Mouse (Mus musculus) limb, embryonic 14.5 days (tissue): ENCODE results near the gene Ttf1. TPM values are rescaled to one million over a fixed set of nuclear protein-coding genes. Genes with fewer than 3 reads are reported as not detected.
"Not testable (repeated sequence)": the region's sequence is repeated elsewhere in the genome, so short reads cannot be mapped to it uniquely, and the experiment has no call there.

Source experiments
- ATAC-seq: fragments of 200-750 bp; cut with Nextera tagmentation; 2 replicates; pipeline ENCODE4 v1.8.0; 2017; ENCODE audit warnings: low read depth, moderate number of reproducible peaks, moderate TSS enrichment; ENCODE audit not compliant: low FRiP score
- DNase-seq: peaks from one replicate; pipeline ENCODE4 v3.0.0-alpha.2; 2015; ENCODE audit warnings: low spot score
- H3K27ac ChIP-seq: fragments of 300-500 bp; sonication (generic); replicated peaks from 2 replicates; pipeline ENCODE4 v1.5.1; 2014; ENCODE audit warnings: low read depth, mild to moderate bottlenecking, low read length, moderate library complexity, mixed read lengths
- H3K27me3 ChIP-seq: fragments of 300-500 bp; sonication (generic); 2 replicates; pipeline ENCODE4 v1.6.1; 2014; ENCODE audit warnings: low read length, mixed read lengths; ENCODE audit not compliant: control insufficient read depth, insufficient read depth
- H3K36me3 ChIP-seq: fragments of 300-500 bp; sonication (generic); 2 replicates; pipeline ENCODE4 v1.6.1; 2014; ENCODE audit warnings: mild to moderate bottlenecking, low read length, moderate library complexity, mixed read lengths; ENCODE audit not compliant: control insufficient read depth, insufficient read depth
- H3K4me1 ChIP-seq: fragments of 300-500 bp; sonication (generic); 2 replicates; pipeline ENCODE4 v1.6.1; 2014; ENCODE audit warnings: antibody characterized with exemption, low read length, mixed read lengths; ENCODE audit not compliant: control insufficient read depth, insufficient read depth
- H3K4me2 ChIP-seq: fragments of 300-500 bp; sonication (generic); replicated peaks from 2 replicates; pipeline ENCODE4 v1.6.1; 2014; ENCODE audit warnings: low read depth, mild to moderate bottlenecking, low read length, moderate library complexity; ENCODE audit not compliant: severe bottlenecking
- H3K4me3 ChIP-seq: fragments of 300-500 bp; sonication (generic); replicated peaks from 2 replicates; pipeline ENCODE4 v1.5.1; 2014; ENCODE audit warnings: low read length
- H3K9ac ChIP-seq: fragments of 300-500 bp; sonication (generic); 2 replicates; pipeline ENCODE4 v1.6.1; 2014; ENCODE audit warnings: mild to moderate bottlenecking, low read depth, low read length, moderate library complexity; ENCODE audit not compliant: severe bottlenecking
- H3K9me3 ChIP-seq: fragments of 300-500 bp; sonication (generic); 2 replicates; pipeline ENCODE4 v1.6.1; 2016; ENCODE audit warnings: low read length; ENCODE audit not compliant: control insufficient read depth
- POLR2A ChIP-seq: fragments of 200-500 bp; IDR thresholded peaks from 2 replicates; pipeline ENCODE4 v1.8.0; 2012; ENCODE audit warnings: inconsistent platforms, mild to moderate bottlenecking, moderate library complexity, borderline replicate concordance; ENCODE audit not compliant: insufficient read depth, insufficient read length; ENCODE audit errors: extremely low read depth
- WGBS: fragments of 180-500 bp; shearing (Covaris S2); extraction: QIAGEN DNeasy Blood & Tissue Kit; methylation state at CpG from one replicate; pipeline ENCODE4 v1.1.7; 2014; 5-methylcytosine and 5-hydroxymethylcytosine counted together
- polyA plus RNA-seq, 2 experiments: library from polyadenylated mRNA; depleted of rRNA in 1 of 2; stranded (reverse) in 1 of 2; unstranded in 1 of 2; fragments of >200 nt; fragmentation: Nextera tagmentation in 1 of 2; extraction: Ambion mirVana in 1 of 2; gene quantifications; 2 replicates each; pipeline versions ENCODE4 v1.2.1 to v1.2.3; 2012 to 2014

Ttf1 gene
- polyA plus RNA-seq, 2 experiments: 8.2 to 13.4 TPM

- H3K4me2 ChIP-seq: no peak overlapping the region
- ATAC-seq: no peak
- no peaks in the 10 kb centered on the region for H3K4me1 ChIP-seq
- TF ChIP-seq POLR2A: no peak
- no peak overlapping the region for H3K4me3 ChIP-seq
- no peaks in the 10 kb centered on the region for H3K36me3 ChIP-seq
- no peaks in the 10 kb centered on the region for H3K27me3 ChIP-seq
- H3K9ac ChIP-seq: no peak overlapping the region
- H3K27ac ChIP-seq: no peak overlapping the region
- WGBS: 80% methylated on average over 3 of the region's 3 CpGs
- no peak for DNase-seq
- H3K9me3 ChIP-seq: no peaks in the 10 kb centered on the region
Measured at GRCm38 (mm10) chr2:29097465-29097864, 37.4 kb downstream of the Ttf1 start.

GRCm38 (mm10) chr2:29097955-29098354, 37.9 kb downstream of the Ttf1 start:
- H3K4me1 ChIP-seq, DNase-seq: not testable (repeated sequence)

GRCm38 (mm10) chr2:29098786-29099185, 38.7 kb downstream of the Ttf1 start:
- Histone ChIP-seq H3K27me3 (no peaks in the 10 kb centered on the region), H3K9me3 (no peaks in the 10 kb centered on the region), H3K27ac (no peak overlapping the region), H3K36me3 (no peaks in the 10 kb centered on the region), H3K4me3 (no peak overlapping the region), H3K4me1 (no peaks in the 10 kb centered on the region), H3K9ac (no peak overlapping the region), H3K4me2 (no peak overlapping the region)
- 40% methylated on average over 8 of the region's 8 CpGs for WGBS
- DNase-seq (no peak), ATAC-seq (no peak)
- no peak for TF ChIP-seq POLR2A

More at GRCm38 (mm10) chr2:29097955-29098354, 37.9 kb downstream of the Ttf1 start:
- H3K4me2 ChIP-seq, H3K9me3 ChIP-seq, H3K36me3 ChIP-seq, H3K27ac ChIP-seq, H3K27me3 ChIP-seq, H3K4me3 ChIP-seq, H3K9ac ChIP-seq, ATAC-seq: not testable (repeated sequence)
- 97% methylated on average over 5 of the region's 5 CpGs for WGBS

- no peaks in the 10 kb centered on the region for H3K36me3 ChIP-seq
- no peaks in the 10 kb centered on the region for H3K4me1 ChIP-seq
- H3K27ac ChIP-seq: no peak overlapping the region
- DNase-seq (no peak), ATAC-seq (no peak)
- 89% methylated on average over 14 of the region's 14 CpGs for WGBS
- H3K4me2 ChIP-seq: no peak overlapping the region
- no peak for TF ChIP-seq POLR2A
- no peak overlapping the region for H3K4me3 ChIP-seq
- no peaks in the 10 kb centered on the region for H3K27me3 ChIP-seq
- H3K9me3 ChIP-seq: no peaks in the 10 kb centered on the region
- no peak overlapping the region for H3K9ac ChIP-seq
Measured at GRCm38 (mm10) chr2:29099646-29100045, 39.6 kb downstream of the Ttf1 start.

GRCm38 (mm10) chr2:29100822-29101534, 40.9 kb downstream of the Ttf1 start:
- Histone ChIP-seq H3K4me1 (no peaks in the 10 kb centered on the region), H3K36me3 (no peaks in the 10 kb centered on the region), H3K27ac (no peak overlapping the region), H3K4me2 (no peak overlapping the region), H3K9me3 (no peaks in the 10 kb centered on the region), H3K27me3 (no peaks in the 10 kb centered on the region), H3K4me3 (no peak overlapping the region), H3K9ac (no peak overlapping the region)
- ATAC-seq (no peak), DNase-seq (no peak)
- TF ChIP-seq POLR2A: no peak
- WGBS: 70% methylated on average over 7 of the region's 7 CpGs

- ATAC-seq, H3K27ac ChIP-seq, H3K27me3 ChIP-seq, H3K9me3 ChIP-seq, H3K4me3 ChIP-seq, H3K36me3 ChIP-seq, H3K4me2 ChIP-seq, H3K4me1 ChIP-seq, H3K9ac ChIP-seq, DNase-seq: not testable (repeated sequence)
- WGBS: 83% methylated on average over 9 of the region's 10 CpGs
Measured at GRCm38 (mm10) chr2:29102416-29103377, 42.6 kb downstream of the Ttf1 start.
